Mouse (Mus musculus) heart, postnatal 0 days (tissue): Measurements from ENCODE around the gene Tbc1d13. TPM values are rescaled to one million over a fixed set of nuclear protein-coding genes. Genes with fewer than 3 reads are reported as not detected.
A peak's percentile ranks its signal among the peaks of the same experiment; 100 is the strongest.

ENCODE experiments used
- ATAC-seq: fragments of 200-750 bp; cut with Nextera tagmentation; 2 replicates; pipeline ENCODE4 v1.8.0; 2017; ENCODE audit warnings: low read depth, moderate number of reproducible peaks, moderate library complexity; ENCODE audit not compliant: insufficient read depth
- DNase-seq: peaks from one replicate; pipeline ENCODE4 v3.0.0-alpha.2; 2016; ENCODE audit warnings: low spot score
- H3K27ac ChIP-seq: fragments of 300-500 bp; sonication (generic); 2 replicates; pipeline ENCODE4 v1.5.1; 2014; ENCODE audit warnings: low read depth, mild to moderate bottlenecking
- H3K27me3 ChIP-seq: fragments of 300-500 bp; sonication (generic); 2 replicates; pipeline ENCODE4 v1.6.1; 2014; ENCODE audit warnings: low read length, mixed read lengths; ENCODE audit not compliant: control insufficient read depth, insufficient read depth
- H3K36me3 ChIP-seq: fragments of 300-500 bp; sonication (generic); replicated peaks from 2 replicates; pipeline ENCODE4 v1.6.1; 2014; ENCODE audit warnings: low read length, mixed read lengths; ENCODE audit not compliant: control insufficient read depth, insufficient read depth
- H3K4me1 ChIP-seq: fragments of 300-500 bp; sonication (generic); 2 replicates; pipeline ENCODE4 v1.6.1; 2014; ENCODE audit warnings: antibody characterized with exemption; ENCODE audit not compliant: control insufficient read depth, insufficient read depth
- H3K4me2 ChIP-seq: fragments of 300-500 bp; sonication (generic); 2 replicates; pipeline ENCODE4 v1.6.1; 2014; ENCODE audit warnings: low read depth, mild to moderate bottlenecking, low read length, moderate library complexity
- H3K4me3 ChIP-seq: fragments of 300-500 bp; sonication (generic); 2 replicates; pipeline ENCODE4 v1.5.1; 2014; ENCODE audit warnings: low read depth, low read length
- H3K9ac ChIP-seq: fragments of 300-500 bp; sonication (generic); replicated peaks from 2 replicates; pipeline ENCODE4 v1.6.1; 2014; ENCODE audit warnings: low read depth, low read length, mixed read lengths
- H3K9me3 ChIP-seq: fragments of 300-500 bp; sonication (generic); replicated peaks from 2 replicates; pipeline ENCODE4 v1.6.1; 2016; ENCODE audit warnings: low read length; ENCODE audit not compliant: control insufficient read depth
- CTCF ChIP-seq: IDR thresholded peaks from 2 replicates; pipeline ENCODE4 v1.5.1; 2016; ENCODE audit warnings: antibody characterized with exemption, control low read depth, low read depth
- EP300 ChIP-seq: IDR thresholded peaks from 2 replicates; pipeline ENCODE4 v1.6.1; 2016; ENCODE audit warnings: antibody characterized with exemption, low read depth
- WGBS: fragments of 180-500 bp; shearing (Covaris S2); extraction: QIAGEN DNeasy Blood & Tissue Kit; methylation state at CpG from one replicate; pipeline ENCODE4 v1.1.7; 2014; 5-methylcytosine and 5-hydroxymethylcytosine counted together
- polyA plus RNA-seq: library from polyadenylated mRNA; unstranded; fragments of >200 nt; fragmentation: Nextera tagmentation; extraction: Ambion mirVana; gene quantifications from 2 replicates; pipeline ENCODE4 v1.2.1, GENCODE M21; 2015
- total RNA-seq: library from RNA; depleted of rRNA; stranded (reverse); fragments of >200 nt; gene quantifications from 2 replicates; pipeline ENCODE4 v1.2.3, GENCODE M21; 2014; ENCODE audit warnings: low replicate concordance

Gene Tbc1d13
- total and polyA plus RNA-seq, 2 experiments from 2014 or later: 2.9 to 21.4 TPM

DNA sequence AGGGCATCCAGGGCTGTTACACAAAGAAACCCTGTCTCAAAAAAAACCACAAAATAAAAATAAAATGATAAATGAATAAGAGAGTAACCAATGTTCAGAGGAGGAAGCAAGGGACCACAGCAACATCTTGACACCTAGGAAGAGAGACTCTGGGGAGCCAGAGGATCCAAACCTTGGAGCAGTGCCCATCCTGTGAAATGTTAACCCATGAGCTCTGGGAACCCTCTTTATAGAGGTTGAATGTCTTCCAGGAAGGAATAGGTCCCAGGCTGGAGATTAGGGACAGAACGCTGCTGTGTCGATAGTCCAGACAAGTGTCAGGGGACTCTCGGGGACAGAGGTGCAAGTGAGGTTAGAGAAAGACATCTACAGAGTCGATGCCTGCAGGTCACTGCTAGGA is 13.3 kb upstream of the Tbc1d13 start:
- TF ChIP-seq EP300: no peak
- TF ChIP-seq CTCF: no peak
- WGBS: 71% methylated on average over 4 of the region's 4 CpGs
- no peak for ATAC-seq

DNA sequence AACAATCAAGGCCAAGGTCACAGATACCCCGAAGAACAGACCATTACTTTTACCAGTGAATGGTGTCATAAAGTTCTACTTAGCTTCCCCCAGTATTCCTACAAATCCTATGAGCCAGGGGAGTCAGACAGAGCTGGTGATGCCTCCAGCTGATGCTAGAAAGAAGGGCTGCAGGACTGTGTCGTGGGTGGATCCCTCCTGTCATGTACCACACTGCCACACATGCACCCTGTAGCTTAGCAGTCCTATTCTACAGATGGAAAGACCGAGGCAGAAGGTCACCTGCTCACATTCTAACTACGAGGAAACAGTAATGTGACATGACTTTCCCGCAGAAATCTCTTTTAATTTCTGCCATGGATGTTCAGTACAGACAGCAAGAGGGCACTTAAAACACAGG is 10.8 kb upstream of the Tbc1d13 start:
- Histone ChIP-seq H3K36me3 (no peaks in the 10 kb centered on the region), H3K9me3 (no peaks in the 10 kb centered on the region), H3K9ac (no peak overlapping the region), H3K4me1 (peaks cover 8% of the 10 kb centered on the region), H3K27me3 (no peaks in the 10 kb centered on the region), H3K4me3 (no peak overlapping the region), H3K27ac (no peak overlapping the region), H3K4me2 (no peak overlapping the region)
- WGBS: 81% methylated on average over 5 of the region's 5 CpGs
- ATAC-seq (no peak), DNase-seq (no peak)
- TF ChIP-seq CTCF: no peak
- TF ChIP-seq EP300: no peak

More for the DNA sequence above, 13.3 kb upstream of the Tbc1d13 start:
- no peak overlapping the region for H3K27ac ChIP-seq
- no peaks in the 10 kb centered on the region for H3K27me3 ChIP-seq
- no peak for DNase-seq
- no peaks in the 10 kb centered on the region for H3K9me3 ChIP-seq
- H3K4me3 ChIP-seq: no peak overlapping the region
- no peak overlapping the region for H3K4me2 ChIP-seq
- H3K36me3 ChIP-seq: no peaks in the 10 kb centered on the region
- H3K4me1 ChIP-seq: peaks cover 8% of the 10 kb centered on the region
- no peak overlapping the region for H3K9ac ChIP-seq

DNA sequence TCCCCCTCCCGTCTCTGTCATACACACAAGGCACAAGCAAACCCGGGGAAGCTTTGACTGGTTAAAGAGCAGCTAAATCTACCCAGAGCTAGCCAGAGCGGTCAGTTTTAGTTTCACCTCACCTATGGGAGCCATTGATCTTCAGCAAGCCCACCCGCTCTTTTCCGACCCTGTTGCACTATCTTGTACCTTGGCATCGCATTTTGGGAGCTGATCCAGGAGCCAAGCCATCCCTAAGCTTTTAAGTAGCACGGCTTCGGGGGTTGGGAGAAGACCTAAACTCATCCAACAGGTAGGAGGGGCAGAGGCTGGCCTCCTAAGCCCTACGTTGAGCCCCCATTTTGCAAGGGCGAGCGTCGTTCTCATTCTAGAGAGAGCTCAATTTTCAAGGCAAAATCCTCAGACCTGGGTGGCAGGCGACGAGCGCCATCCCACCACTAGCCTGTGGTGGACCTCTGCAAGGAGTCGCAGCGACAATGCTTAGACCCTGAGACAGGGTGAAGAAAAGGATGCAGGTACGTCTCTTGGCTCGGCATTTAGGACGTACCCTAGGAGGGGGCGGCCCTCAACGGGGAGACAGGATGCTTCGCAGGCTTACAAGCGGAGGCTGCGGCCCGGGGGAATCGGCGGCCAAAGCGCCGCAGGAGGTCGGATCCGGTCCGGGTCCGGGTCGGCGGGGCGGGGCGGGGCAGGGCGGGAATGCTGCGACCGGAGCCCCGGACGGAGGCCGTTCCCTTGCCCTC is 9.6 kb upstream of the Tbc1d13 start:
- H3K4me2 ChIP-seq: peak overlapping the region; percentile 95
- peak overlapping the region; percentile 81 for H3K4me3 ChIP-seq
- H3K4me1 ChIP-seq: peaks cover 8% of the 10 kb centered on the region
- H3K9me3 ChIP-seq: no peaks in the 10 kb centered on the region
- H3K27ac ChIP-seq: peak overlapping the region; percentile 85
- no peak for DNase-seq
- peak overlapping the region; percentile 84 for H3K9ac ChIP-seq
- peak; percentile 54 for ATAC-seq
- TF ChIP-seq CTCF: no peak
- no peak for TF ChIP-seq EP300
- no peaks in the 10 kb centered on the region for H3K27me3 ChIP-seq
- H3K36me3 ChIP-seq: no peaks in the 10 kb centered on the region
- 1% methylated on average over 36 of the region's 44 CpGs for WGBS

DNA sequence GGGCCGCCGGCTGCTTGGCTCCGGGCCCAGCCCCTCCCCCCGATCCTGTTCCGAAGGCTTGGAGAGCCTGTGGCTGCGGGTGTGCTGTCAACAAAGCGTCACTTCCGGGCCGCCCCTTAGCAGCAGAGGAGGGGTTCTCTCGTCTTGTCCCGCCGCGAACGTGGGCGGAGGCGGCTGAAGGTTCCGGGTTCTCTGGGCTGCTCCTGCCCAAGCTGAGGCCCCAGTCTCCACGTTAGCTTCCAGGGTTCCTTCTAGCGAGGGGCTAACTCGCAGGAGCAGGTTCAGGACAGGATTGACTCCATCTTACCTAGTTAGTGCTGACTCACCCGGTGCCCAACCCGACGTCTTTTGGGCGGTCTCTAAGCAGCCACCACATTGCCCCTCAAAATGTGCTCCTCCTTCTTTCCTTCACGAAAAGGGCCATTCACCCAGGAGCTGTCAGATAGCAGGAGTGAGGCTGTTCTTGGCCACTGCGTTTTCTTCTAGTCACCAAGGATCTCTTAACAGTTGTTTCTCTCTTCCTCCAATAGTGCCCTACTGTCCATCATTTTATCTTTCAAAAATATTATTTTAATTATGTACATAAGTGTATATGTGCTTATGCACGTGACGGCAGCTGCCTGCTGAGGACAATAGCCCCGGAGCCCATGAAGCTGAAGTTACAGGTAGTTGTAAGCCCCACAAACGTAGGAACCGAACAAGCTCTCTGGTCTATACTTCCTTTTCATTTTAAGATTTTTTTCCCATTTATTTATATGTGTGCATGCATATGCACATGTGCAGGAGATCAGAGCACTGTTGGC is 8.9 kb upstream of the Tbc1d13 start, which contains the start of gene Zer1:
Gene Zer1, minus strand, starts transcription at position 114 of the 803 bp plus-strand sequence.
- DNase-seq: peak; percentile 92
- H3K9ac ChIP-seq: peak within 1 kb of the TSS; percentile 84
- no peaks in the 10 kb centered on the region for H3K36me3 ChIP-seq
- TF ChIP-seq EP300 (peak; percentile 30; the same call in 1 of the 2 replicates), CTCF (no peak)
- peak within 1 kb of the TSS; percentile 95 for H3K4me2 ChIP-seq
- peak within 1 kb of the TSS; percentile 81 for H3K4me3 ChIP-seq
- peak within 1 kb of the TSS; percentile 85 for H3K27ac ChIP-seq
- peak; percentile 97 for ATAC-seq
- H3K27me3 ChIP-seq: no peaks in the 10 kb centered on the region
- WGBS: 8% methylated on average over 30 of the region's 31 CpGs
- no peaks in the 10 kb centered on the region for H3K9me3 ChIP-seq
- peaks cover 8% of the 10 kb centered on the region for H3K4me1 ChIP-seq

DNA sequence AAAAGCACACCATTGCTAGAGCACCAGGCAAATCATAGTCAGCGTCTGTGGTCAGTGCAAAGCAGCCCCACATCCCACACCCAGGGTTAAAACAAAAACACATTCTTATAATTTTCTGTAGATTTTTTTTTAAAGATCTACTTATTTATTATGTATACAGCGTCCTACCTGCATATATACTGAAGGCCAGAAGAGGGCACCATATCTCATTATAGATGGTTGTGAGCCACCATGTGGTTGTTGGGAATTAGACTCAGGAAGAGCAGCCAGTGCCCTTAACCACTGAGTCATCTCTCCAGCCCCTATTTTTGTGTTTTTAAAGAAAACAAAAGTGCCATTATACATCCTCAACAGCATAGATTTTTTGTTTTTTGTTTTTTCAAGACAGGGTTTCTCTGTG is 4.8 kb upstream of the Tbc1d13 start:
- DNase-seq (peak; percentile 63), ATAC-seq (no peak)
- WGBS: 31% methylated on average over 2 of the region's 2 CpGs
- Histone ChIP-seq H3K9ac (no peak overlapping the region), H3K27me3 (no peaks in the 10 kb centered on the region), H3K27ac (no peak overlapping the region), H3K36me3 (no peaks in the 10 kb centered on the region), H3K4me3 (no peak overlapping the region), H3K4me1 (peaks cover 7% of the 10 kb centered on the region; the same call in 1 of the 2 replicates), H3K4me2 (no peak overlapping the region), H3K9me3 (no peaks in the 10 kb centered on the region)
- TF ChIP-seq EP300: no peak
- peak; percentile 75 for TF ChIP-seq CTCF
